Mouse (Mus musculus): ENCODE measurements around the gene Ramp1. TPM values are rescaled to one million over a fixed set of nuclear protein-coding genes. Genes with fewer than 3 reads are reported as not detected.
A peak's percentile ranks its signal among the peaks of the same experiment; 100 is the strongest.

The Ramp1 gene
- polyA plus RNA-seq, 1 experiment from 2014 or later = 20.2 TPM

GRCm38 (mm10) chr1:91180723-91181122 is 1.1 kb downstream of the Ramp1 start:
- no peak for ATAC-seq (ENCODE audit: insufficient number of reproducible peaks, low FRiP score)
- peak overlapping the region; percentile 56; the same call in 1 of the 2 replicates for H3K4me3 ChIP-seq
- peak overlapping the region; percentile 83 for H3K4me2 ChIP-seq

GRCm38 (mm10) chr1:91181261-91181660 is 1.6 kb downstream of the Ramp1 start:
- Histone ChIP-seq H3K4me3 (no peak overlapping the region), H3K4me2 (peak overlapping the region; percentile 83), H3K9me3 (replicated peaks) (peaks cover 2% of the 10 kb centered on the region; the same call in 1 of the 2 replicates), H3K36me3 (no peaks in the 10 kb centered on the region), H3K27me3 (replicated peaks) (0 out of 2 replicates have a peak, but pooled peaks cover 7% of the 10 kb centered on the region), H3K27ac (ENCODE audit: poor library complexity, severe bottlenecking) (no peak overlapping the region), H3K4me1 (replicated peaks) (peaks cover 42% of the 10 kb centered on the region), H3K9ac (no peak overlapping the region)
- ATAC-seq (ENCODE audit: insufficient number of reproducible peaks, low FRiP score) = no peak
- WGBS = 55% methylated on average over 5 of the region's 5 CpGs

More at GRCm38 (mm10) chr1:91180723-91181122, 1.1 kb downstream of the Ramp1 start:
- Histone ChIP-seq H3K36me3 (no peaks in the 10 kb centered on the region), H3K4me1 (replicated peaks) (peaks cover 42% of the 10 kb centered on the region), H3K27me3 (replicated peaks) (0 out of 2 replicates have a peak, but pooled peaks cover 7% of the 10 kb centered on the region), H3K27ac (ENCODE audit: poor library complexity, severe bottlenecking) (no peak overlapping the region), H3K9ac (no peak overlapping the region), H3K9me3 (replicated peaks) (no peaks in the 10 kb centered on the region)
- WGBS = 62% methylated on average over 6 of the region's 6 CpGs

GRCm38 (mm10) chr1:91181784-91182450 is 2.3 kb downstream of the Ramp1 start:
- WGBS = 28% methylated on average over 12 of the region's 12 CpGs
- Histone ChIP-seq H3K9ac (no peak overlapping the region), H3K4me2 (peak overlapping the region; percentile 83), H3K4me3 (no peak overlapping the region), H3K27me3 (replicated peaks) (0 out of 2 replicates have a peak, but pooled peaks cover 7% of the 10 kb centered on the region), H3K36me3 (no peaks in the 10 kb centered on the region), H3K4me1 (replicated peaks) (peaks cover 41% of the 10 kb centered on the region), H3K9me3 (replicated peaks) (peaks cover 5% of the 10 kb centered on the region; the same call in 1 of the 2 replicates), H3K27ac (ENCODE audit: poor library complexity, severe bottlenecking) (no peak overlapping the region)
- no peak for ATAC-seq (ENCODE audit: insufficient number of reproducible peaks, low FRiP score)

GRCm38 (mm10) chr1:91183305-91183704 is 3.7 kb downstream of the Ramp1 start:
- H3K9me3 ChIP-seq (replicated peaks) = peaks cover 5% of the 10 kb centered on the region; the same call in 1 of the 2 replicates
- H3K4me3 ChIP-seq = no peak overlapping the region
- H3K27ac ChIP-seq (ENCODE audit: poor library complexity, severe bottlenecking) = no peak overlapping the region
- H3K9ac ChIP-seq = no peak overlapping the region
- 67% methylated on average over 10 of the region's 10 CpGs for WGBS
- H3K36me3 ChIP-seq = no peaks in the 10 kb centered on the region
- H3K4me1 ChIP-seq (replicated peaks) = peaks cover 39% of the 10 kb centered on the region
- H3K27me3 ChIP-seq (replicated peaks) = 0 out of 2 replicates have a peak, but pooled peaks cover 5% of the 10 kb centered on the region
- no peak overlapping the region for H3K4me2 ChIP-seq
- ATAC-seq (ENCODE audit: insufficient number of reproducible peaks, low FRiP score) = no peak

GRCm38 (mm10) chr1:91186677-91187076 is 7.1 kb downstream of the Ramp1 start:
- Histone ChIP-seq H3K4me1 (replicated peaks) (peaks cover 16% of the 10 kb centered on the region), H3K27ac (ENCODE audit: poor library complexity, severe bottlenecking) (no peak overlapping the region), H3K4me3 (no peak overlapping the region), H3K9ac (no peak overlapping the region), H3K27me3 (replicated peaks) (no peaks in the 10 kb centered on the region), H3K36me3 (no peaks in the 10 kb centered on the region), H3K4me2 (no peak overlapping the region), H3K9me3 (replicated peaks) (peaks cover 5% of the 10 kb centered on the region; the same call in 1 of the 2 replicates)
- ATAC-seq (ENCODE audit: insufficient number of reproducible peaks, low FRiP score) = no peak
- 75% methylated on average over 6 of the region's 6 CpGs for WGBS

- no peak for ATAC-seq (ENCODE audit: insufficient number of reproducible peaks, low FRiP score)
- H3K27ac ChIP-seq (ENCODE audit: poor library complexity, severe bottlenecking) = no peak overlapping the region
- WGBS = 91% methylated on average over 5 of the region's 5 CpGs
- no peaks in the 10 kb centered on the region for H3K36me3 ChIP-seq
- no peaks in the 10 kb centered on the region for H3K27me3 ChIP-seq (replicated peaks)
- H3K4me3 ChIP-seq = no peak overlapping the region
- H3K4me1 ChIP-seq (replicated peaks) = peaks cover 10% of the 10 kb centered on the region
- no peak overlapping the region for H3K9ac ChIP-seq
- peaks cover 5% of the 10 kb centered on the region; the same call in 1 of the 2 replicates for H3K9me3 ChIP-seq (replicated peaks)
- no peak overlapping the region for H3K4me2 ChIP-seq
Observed at GRCm38 (mm10) chr1:91187315-91187714, 7.7 kb downstream of the Ramp1 start.

GRCm38 (mm10) chr1:91187786-91188640 is 8.4 kb downstream of the Ramp1 start:
- 75% methylated on average over 7 of the region's 7 CpGs for WGBS
- H3K4me1 ChIP-seq (replicated peaks) = peaks cover 6% of the 10 kb centered on the region; the same call in 1 of the 2 replicates
- H3K4me3 ChIP-seq = no peak overlapping the region
- no peak overlapping the region for H3K4me2 ChIP-seq
- ATAC-seq (ENCODE audit: insufficient number of reproducible peaks, low FRiP score) = no peak
- no peaks in the 10 kb centered on the region for H3K27me3 ChIP-seq (replicated peaks)
- no peak overlapping the region for H3K27ac ChIP-seq (ENCODE audit: poor library complexity, severe bottlenecking)
- peaks cover 5% of the 10 kb centered on the region; the same call in 1 of the 2 replicates for H3K9me3 ChIP-seq (replicated peaks)
- no peaks in the 10 kb centered on the region for H3K36me3 ChIP-seq
- H3K9ac ChIP-seq = no peak overlapping the region

- Histone ChIP-seq H3K36me3 (no peaks in the 10 kb centered on the region), H3K9me3 (replicated peaks) (peaks cover 5% of the 10 kb centered on the region; the same call in 1 of the 2 replicates), H3K27ac (ENCODE audit: poor library complexity, severe bottlenecking) (no peak overlapping the region), H3K4me3 (no peak overlapping the region), H3K9ac (no peak overlapping the region), H3K4me1 (replicated peaks) (peaks cover 3% of the 10 kb centered on the region; the same call in 1 of the 2 replicates), H3K4me2 (no peak overlapping the region), H3K27me3 (replicated peaks) (no peaks in the 10 kb centered on the region)
- no peak for ATAC-seq (ENCODE audit: insufficient number of reproducible peaks, low FRiP score)
- WGBS = 80% methylated on average over 10 of the region's 10 CpGs
Observed at GRCm38 (mm10) chr1:91188851-91189460, 9.3 kb downstream of the Ramp1 start.

- Histone ChIP-seq H3K4me3 (no peak overlapping the region), H3K36me3 (no peaks in the 10 kb centered on the region), H3K27ac (ENCODE audit: poor library complexity, severe bottlenecking) (no peak overlapping the region), H3K27me3 (replicated peaks) (no peaks in the 10 kb centered on the region), H3K4me2 (no peak overlapping the region), H3K9me3 (replicated peaks) (no peaks in the 10 kb centered on the region), H3K9ac (no peak overlapping the region), H3K4me1 (replicated peaks) (peaks cover 3% of the 10 kb centered on the region; the same call in 1 of the 2 replicates)
- 72% methylated on average over 8 of the region's 8 CpGs for WGBS
- ATAC-seq (ENCODE audit: insufficient number of reproducible peaks, low FRiP score) = no peak
Observed at GRCm38 (mm10) chr1:91192184-91192583, 12.6 kb downstream of the Ramp1 start.

GRCm38 (mm10) chr1:91193242-91193641 is 13.6 kb downstream of the Ramp1 start:
- no peak for ATAC-seq (ENCODE audit: insufficient number of reproducible peaks, low FRiP score)
- Histone ChIP-seq H3K4me2 (no peak overlapping the region), H3K27me3 (replicated peaks) (no peaks in the 10 kb centered on the region), H3K9ac (no peak overlapping the region), H3K4me1 (replicated peaks) (peaks cover 11% of the 10 kb centered on the region), H3K9me3 (replicated peaks) (no peaks in the 10 kb centered on the region), H3K36me3 (no peaks in the 10 kb centered on the region), H3K4me3 (no peak overlapping the region), H3K27ac (ENCODE audit: poor library complexity, severe bottlenecking) (no peak overlapping the region)
- WGBS = 75% methylated on average over 4 of the region's 4 CpGs

- Histone ChIP-seq H3K4me2 (no peak overlapping the region), H3K36me3 (no peaks in the 10 kb centered on the region), H3K4me1 (replicated peaks) (peaks cover 11% of the 10 kb centered on the region), H3K4me3 (no peak overlapping the region), H3K27me3 (replicated peaks) (no peaks in the 10 kb centered on the region), H3K9ac (no peak overlapping the region), H3K9me3 (replicated peaks) (no peaks in the 10 kb centered on the region), H3K27ac (ENCODE audit: poor library complexity, severe bottlenecking) (no peak overlapping the region)
- WGBS = 73% methylated on average over 4 of the region's 4 CpGs
- ATAC-seq (ENCODE audit: insufficient number of reproducible peaks, low FRiP score) = no peak
Observed at GRCm38 (mm10) chr1:91193680-91194079, 14.1 kb downstream of the Ramp1 start.
